Mouse (Mus musculus) cerebellum, adult 2 months (tissue): Measurements from ENCODE around the gene A930004D18Rik.

Experiments
- CTCF ChIP-seq: fragments of 200-500 bp; IDR thresholded peaks from 2 replicates; pipeline ENCODE4 v1.5.1; 2011; ENCODE audit warnings: low read depth, mild to moderate bottlenecking, control low read depth, low read length, moderate library complexity, borderline replicate concordance; ENCODE audit not compliant: insufficient read depth
- POLR2A ChIP-seq: fragments of 200-500 bp; IDR thresholded peaks from 2 replicates; pipeline ENCODE4 v1.6.1; 2011; ENCODE audit warnings: low read length, control low read depth, borderline replicate concordance; ENCODE audit not compliant: insufficient read depth

GRCm38 (mm10) chr2:18015581-18015980, 22.0 kb downstream of the A930004D18Rik start:
- no peak for TF ChIP-seq CTCF
- TF ChIP-seq POLR2A, result no peak
